Mouse (Mus musculus) ES-E14 (cell line): ENCODE data around the gene Fam122a.

Experiments
- CHD2 ChIP-seq: IDR thresholded peaks from 2 replicates; pipeline ENCODE4 v1.6.1; 2014; ENCODE audit warnings: mild to moderate bottlenecking, low read depth, low read length, inconsistent platforms
- ZNF384 ChIP-seq: IDR thresholded peaks from 2 replicates; pipeline ENCODE4 v1.6.1; 2012; ENCODE audit warnings: low read depth, low read length, inconsistent platforms

DNA sequence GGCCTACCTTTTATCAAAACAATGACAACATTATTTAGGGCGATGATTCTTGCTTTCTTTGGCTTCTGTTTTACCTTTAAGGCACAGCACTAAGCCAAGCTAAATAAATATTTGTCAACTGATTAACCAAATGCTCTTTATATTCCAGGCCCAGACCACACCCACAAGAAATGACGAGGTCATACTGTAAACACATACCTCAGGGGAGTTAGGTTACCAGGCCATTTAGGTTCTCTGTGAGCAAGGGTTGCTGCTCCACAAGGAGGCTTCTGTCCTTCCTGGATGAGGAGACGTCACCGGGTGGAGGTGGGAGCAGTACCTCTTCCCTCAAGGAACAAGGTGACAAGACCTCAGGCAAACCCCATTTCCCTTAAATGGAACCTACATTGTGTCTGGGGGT lies 49.9 kb downstream of the Fam122a start:
- TF ChIP-seq CHD2 = no peak
- TF ChIP-seq ZNF384 = no peak
